Comparison of ENCODE assay signal across 8 mouse cellular contexts in the genomic region with DNA sequence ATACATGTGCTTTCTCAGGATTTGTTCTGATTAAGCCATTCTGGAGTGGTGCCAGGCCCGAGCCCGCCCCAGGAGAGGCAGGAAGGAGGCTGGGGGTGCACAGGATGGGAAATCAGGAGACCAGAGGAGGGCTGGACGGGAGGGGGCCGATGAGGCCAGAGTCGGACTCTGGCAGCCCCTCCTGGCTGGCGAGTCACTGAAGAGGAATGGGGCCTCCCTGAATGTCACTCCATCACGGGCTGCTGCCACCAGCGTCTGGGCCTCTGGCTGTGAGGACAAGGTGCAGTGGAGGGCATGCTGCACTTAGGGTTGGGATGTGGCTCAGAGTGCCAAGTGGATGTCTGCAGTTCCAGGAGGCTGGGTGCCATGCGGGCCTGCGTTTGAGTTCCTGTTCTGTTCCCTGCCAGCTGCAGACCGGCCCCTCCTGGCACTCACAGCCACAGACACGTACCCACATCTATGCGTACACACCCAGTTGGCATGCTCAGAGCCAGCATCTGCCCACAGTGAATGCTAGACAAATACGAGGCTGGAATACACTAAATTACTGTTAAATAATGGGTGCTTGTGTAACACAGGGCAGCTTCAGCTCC.
DNase-seq lines count a peak whose midpoint lies in the region; ATAC-seq and TF ChIP-seq lines count a peak whose summit lies in the region.

No protein-coding gene starts in this region.

- no peak overlapping the region for H3K4me3 ChIP-seq in hindbrain, embryonic 15.5 days
- H3K4me3 ChIP-seq in hindbrain, embryonic 12.5 days, result no peak overlapping the region
- no peak overlapping the region for H3K4me3 ChIP-seq in forebrain, postnatal 0 days (ENCODE audit: low read depth, low read length)
- no peak overlapping the region for H3K4me3 ChIP-seq in kidney, embryonic 16.5 days (ENCODE audit: low read length)
- no peak overlapping the region for H3K4me3 ChIP-seq in intestine, embryonic 16.5 days (ENCODE audit: low read length)

- no peak overlapping the region for H3K9ac ChIP-seq in hindbrain, embryonic 15.5 days
- H3K9ac ChIP-seq in hindbrain, embryonic 12.5 days, result no peak overlapping the region
- H3K9ac ChIP-seq in forebrain, postnatal 0 days, result no peak overlapping the region
- H3K9ac ChIP-seq in kidney, embryonic 16.5 days (replicated peaks; ENCODE audit: low read length), result no peak overlapping the region
- H3K9ac ChIP-seq in intestine, embryonic 16.5 days (ENCODE audit: low read depth, low read length), result no peak overlapping the region

- no peaks in the 10 kb centered on the region for H3K9me3 ChIP-seq in hindbrain, embryonic 15.5 days
- H3K9me3 ChIP-seq in hindbrain, embryonic 12.5 days (replicated peaks), result no peaks in the 10 kb centered on the region; the same call in 1 of the 2 replicates
- H3K9me3 ChIP-seq in forebrain, postnatal 0 days (ENCODE audit: low read length), result no peaks in the 10 kb centered on the region
- H3K9me3 ChIP-seq in kidney, embryonic 16.5 days (ENCODE audit: low read length), result no peaks in the 10 kb centered on the region
- no peaks in the 10 kb centered on the region for H3K9me3 ChIP-seq in intestine, embryonic 16.5 days (ENCODE audit: control insufficient read depth, low read length)

- peak; percentile 83 for ATAC-seq in hindbrain, embryonic 15.5 days (ENCODE audit: low FRiP score, low read depth)
- no peak for ATAC-seq in hindbrain, embryonic 12.5 days (ENCODE audit: low FRiP score)
- peak; percentile 81 for ATAC-seq in forebrain, postnatal 0 days
- 0 out of 2 replicates have a peak, but pooled peaks have one; percentile 42 for ATAC-seq in kidney, embryonic 16.5 days (ENCODE audit: low FRiP score, low TSS enrichment)
- ATAC-seq in intestine, embryonic 16.5 days, result no peak

- peaks cover 6% of the 10 kb centered on the region for H3K4me1 ChIP-seq in hindbrain, embryonic 15.5 days (replicated peaks)
- peaks cover 6% of the 10 kb centered on the region; the same call in 1 of the 2 replicates for H3K4me1 ChIP-seq in hindbrain, embryonic 12.5 days
- no peaks in the 10 kb centered on the region; the same call in 1 of the 2 replicates for H3K4me1 ChIP-seq in forebrain, postnatal 0 days (ENCODE audit: insufficient read depth)
- H3K4me1 ChIP-seq in kidney, embryonic 16.5 days (ENCODE audit: insufficient read depth, low read length), result peaks cover 4% of the 10 kb centered on the region; the same call in 1 of the 2 replicates
- no peaks in the 10 kb centered on the region for H3K4me1 ChIP-seq in intestine, embryonic 16.5 days (ENCODE audit: control insufficient read depth, insufficient read depth, low read length)

- TF ChIP-seq CTCF in forebrain, postnatal 0 days (IDR thresholded peaks at IDR 0.05; ENCODE audit: low read depth), result no peak

- H3K27me3 ChIP-seq in hindbrain, embryonic 15.5 days, result no peaks in the 10 kb centered on the region
- H3K27me3 ChIP-seq in hindbrain, embryonic 12.5 days, result no peaks in the 10 kb centered on the region
- H3K27me3 ChIP-seq in forebrain, postnatal 0 days (ENCODE audit: insufficient read depth, low read length), result peaks cover 3% of the 10 kb centered on the region; the same call in 1 of the 2 replicates
- no peaks in the 10 kb centered on the region for H3K27me3 ChIP-seq in kidney, embryonic 16.5 days (ENCODE audit: insufficient read depth, low read length)
- no peaks in the 10 kb centered on the region for H3K27me3 ChIP-seq in intestine, embryonic 16.5 days (replicated peaks; ENCODE audit: control insufficient read depth, insufficient read depth, low read length)

- no peak overlapping the region for H3K27ac ChIP-seq in hindbrain, embryonic 15.5 days (replicated peaks)
- H3K27ac ChIP-seq in hindbrain, embryonic 12.5 days, result no peak overlapping the region
- no peak overlapping the region; the same call in 1 of the 2 replicates for H3K27ac ChIP-seq in forebrain, postnatal 0 days (ENCODE audit: low read depth, low read length)
- no peak overlapping the region for H3K27ac ChIP-seq in kidney, embryonic 16.5 days (ENCODE audit: low read length)
- H3K27ac ChIP-seq in intestine, embryonic 16.5 days (ENCODE audit: low read length), result no peak overlapping the region

- peak; percentile 67 for DNase-seq in forebrain, postnatal 0 days
- DNase-seq in lung, postnatal 25 days (ENCODE audit: low spot score), result peak; percentile 12
- no peak for DNase-seq in thymus, adult 18-20 months
- DNase-seq in urinary bladder, adult 18-20 months (ENCODE audit: low spot score in 2 of 2), result no peak

- H3K36me3 ChIP-seq in hindbrain, embryonic 15.5 days, result no peaks in the 10 kb centered on the region
- no peaks in the 10 kb centered on the region for H3K36me3 ChIP-seq in hindbrain, embryonic 12.5 days
- no peaks in the 10 kb centered on the region for H3K36me3 ChIP-seq in forebrain, postnatal 0 days (ENCODE audit: insufficient read depth)
- no peaks in the 10 kb centered on the region for H3K36me3 ChIP-seq in kidney, embryonic 16.5 days (ENCODE audit: insufficient read depth, low read length)
- no peaks in the 10 kb centered on the region for H3K36me3 ChIP-seq in intestine, embryonic 16.5 days (ENCODE audit: control insufficient read depth, insufficient read depth, low read length)

- 44% methylated on average over 14 of the region's 14 CpGs for WGBS in hindbrain, embryonic 15.5 days
- WGBS in hindbrain, embryonic 12.5 days, result 75% methylated on average over 14 of the region's 14 CpGs
- WGBS in forebrain, postnatal 0 days, result 29% methylated on average over 14 of the region's 14 CpGs
- 52% methylated on average over 14 of the region's 14 CpGs for WGBS in kidney, embryonic 16.5 days
- WGBS in intestine, embryonic 16.5 days, result 63% methylated on average over 14 of the region's 14 CpGs

- H3K4me2 ChIP-seq in hindbrain, embryonic 15.5 days, result no peak overlapping the region
- H3K4me2 ChIP-seq in hindbrain, embryonic 12.5 days (replicated peaks), result no peak overlapping the region
- no peak overlapping the region for H3K4me2 ChIP-seq in forebrain, postnatal 0 days (ENCODE audit: low read depth)
- no peak overlapping the region for H3K4me2 ChIP-seq in kidney, embryonic 16.5 days (replicated peaks; ENCODE audit: low read depth, low read length)
- no peak overlapping the region for H3K4me2 ChIP-seq in intestine, embryonic 16.5 days (ENCODE audit: low read depth, low read length)

Comparison
In these comparisons a context has a peak if more than half of its experiments do, and no peak if none do; other contexts are left out.
1. ATAC-seq: peak in hindbrain, embryonic 15.5 days (single experiment), forebrain, postnatal 0 days (single experiment) and kidney, embryonic 16.5 days (single experiment); none in hindbrain, embryonic 12.5 days (single experiment) and intestine, embryonic 16.5 days (single experiment).
2. DNase-seq: peak in forebrain, postnatal 0 days (single experiment) and lung, postnatal 25 days (single experiment); none in thymus, adult 18-20 months (0 of 2) and urinary bladder, adult 18-20 months (0 of 2).